Mouse (Mus musculus) cerebellum, adult 8-10 months (tissue): ENCODE measurements around the gene Dgkk.
"Not testable (repeated sequence)": the region's sequence is repeated elsewhere in the genome, so short reads cannot be mapped to it uniquely, and the experiment has no call there.

Source experiments
- DNase-seq: peaks from one replicate; pipeline ENCODE4 v3.0.0; 2022

Dgkk gene

DNA sequence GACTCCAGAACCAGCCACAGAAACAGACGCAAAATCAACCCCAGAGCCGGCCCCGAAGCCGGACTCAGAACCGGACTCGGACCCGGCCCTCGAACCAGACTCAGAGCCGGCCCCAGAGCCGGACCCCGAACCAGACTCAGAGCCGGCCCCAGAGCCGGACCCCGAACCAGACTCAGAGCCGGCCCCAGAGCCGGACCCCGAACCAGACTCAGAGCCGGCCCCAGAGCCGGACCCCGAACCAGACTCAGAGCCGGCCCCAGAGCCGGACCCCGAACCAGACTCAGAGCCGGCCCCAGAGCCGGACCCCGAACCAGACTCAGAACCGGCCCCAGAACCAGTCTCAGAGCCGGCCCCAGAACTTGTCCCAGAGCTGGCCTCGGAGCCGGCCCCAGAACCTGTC is at the start of gene Dgkk:
TSS of gene Dgkk (plus strand) at position 301 of the 400 bp plus-strand sequence.
- not testable (repeated sequence) for DNase-seq

GRCm38 (mm10) chrX:6733998-6734397 is 45.1 kb upstream of the Dgkk start:
- no peak for DNase-seq

DNA sequence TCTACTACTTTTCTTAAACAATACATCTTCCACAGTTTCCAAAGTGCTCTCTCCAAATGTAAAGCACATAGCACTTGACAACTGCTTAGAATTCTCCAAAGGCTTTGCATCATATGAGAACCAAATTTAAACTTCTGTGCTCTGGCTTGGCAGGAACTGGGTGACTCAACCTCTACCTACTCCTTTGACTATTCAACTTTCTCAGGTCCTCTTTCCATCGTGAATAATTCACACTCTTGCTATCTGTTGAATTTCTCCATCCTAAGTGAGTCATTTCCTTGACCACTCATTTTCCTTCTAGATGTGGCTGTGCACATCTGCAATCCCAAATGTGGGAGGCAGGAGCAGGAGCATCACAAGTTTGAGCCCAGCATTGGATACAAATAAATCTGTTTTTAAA is 28.4 kb upstream of the Dgkk start:
- DNase-seq = no peak

DNA sequence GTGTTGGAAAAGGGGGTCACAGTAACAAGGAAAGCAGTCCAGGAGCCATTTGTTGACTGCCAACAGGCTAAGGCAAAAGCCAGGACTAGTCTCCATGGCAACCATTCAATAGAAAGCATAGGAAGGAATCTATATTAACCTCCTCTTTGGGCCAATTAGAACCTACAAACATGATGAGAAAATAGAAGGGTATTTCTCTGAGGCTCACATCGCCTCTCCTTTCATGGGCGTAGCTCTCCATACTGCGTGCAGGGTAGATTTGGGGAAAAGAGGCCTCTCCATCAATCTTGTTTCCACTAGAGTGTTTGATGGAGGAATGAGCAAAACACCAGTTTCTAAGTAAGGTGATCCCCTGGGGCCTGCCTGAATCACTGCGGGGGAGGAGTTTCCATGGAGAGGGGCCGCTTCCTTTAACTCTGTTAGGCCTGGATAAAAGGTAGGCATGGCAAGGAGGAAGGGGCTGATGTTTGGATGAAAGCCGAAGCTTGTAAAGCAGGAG is 27.5 kb upstream of the Dgkk start:
- no peak for DNase-seq

GRCm38 (mm10) chrX:6777489-6778249 is 1.4 kb upstream of the Dgkk start:
- DNase-seq = no peak

GRCm38 (mm10) chrX:6778250-6778637 is 862 bp upstream of the Dgkk start:
- no peak for DNase-seq

DNA sequence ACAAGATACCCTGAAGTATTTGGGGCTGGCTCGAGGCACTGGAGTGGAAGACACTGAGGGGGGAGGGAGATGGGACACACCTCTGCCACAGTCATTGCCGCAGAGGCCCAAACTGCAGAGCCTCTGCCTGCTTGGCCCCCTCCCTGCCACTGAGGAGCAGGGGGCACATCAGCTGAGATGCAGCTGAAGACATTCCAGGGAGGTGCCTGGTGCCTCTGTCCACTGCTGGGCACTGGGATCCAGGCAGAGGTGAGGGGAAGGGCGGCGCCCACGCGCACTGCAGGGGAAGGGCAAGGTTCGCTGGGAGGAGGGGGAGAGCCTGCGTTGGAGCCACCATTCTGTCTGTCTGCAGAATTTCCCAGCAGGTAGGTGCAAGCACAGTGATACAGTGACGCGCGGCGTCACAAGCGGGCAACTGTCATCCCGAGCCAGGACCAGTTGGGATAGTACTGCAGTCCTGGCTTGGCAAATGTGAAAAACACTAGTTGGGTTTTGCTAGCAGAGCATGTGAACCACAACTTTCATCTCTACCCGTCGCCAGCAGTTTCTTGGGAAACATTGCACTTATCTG is 948 bp downstream of the Dgkk start:
- DNase-seq = no peak

DNA sequence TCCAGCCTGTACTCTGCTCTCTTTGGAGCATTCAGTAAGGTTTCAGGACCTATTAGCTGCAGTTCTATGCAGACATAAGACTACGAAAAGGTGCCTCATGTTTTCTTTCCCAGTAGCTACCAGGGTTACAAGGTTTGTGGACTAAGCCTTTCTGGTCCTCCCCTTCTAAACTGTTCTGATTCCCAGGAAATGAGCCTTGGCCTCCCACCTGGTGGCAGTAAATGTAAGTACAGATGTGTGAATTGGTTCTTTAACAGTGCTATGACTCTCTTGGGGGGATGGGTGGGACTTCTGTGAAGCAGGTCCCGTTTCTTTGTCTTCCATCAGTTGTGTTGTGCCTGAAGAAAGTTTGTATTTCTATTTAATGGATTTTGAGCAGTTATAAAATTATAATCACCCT is 53.4 kb downstream of the Dgkk start:
- DNase-seq = no peak

DNA sequence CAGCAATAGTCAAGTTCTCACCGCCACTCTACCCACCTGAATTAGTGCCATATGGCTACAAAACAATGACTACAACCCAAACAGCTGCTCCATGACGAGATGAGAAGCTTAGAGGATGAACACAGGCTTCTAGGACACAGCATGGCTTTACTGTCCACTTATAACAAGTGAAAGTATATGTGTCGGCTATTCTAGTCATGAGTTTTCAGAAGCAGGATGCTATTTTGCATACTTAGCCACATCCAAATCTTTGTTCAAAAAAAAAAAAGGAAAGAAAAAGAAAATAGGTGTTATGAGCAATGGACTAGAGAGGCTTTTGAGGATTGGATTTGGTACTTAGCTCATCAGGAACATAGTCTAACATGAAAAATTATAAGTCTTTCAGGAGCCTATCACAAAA is 74.4 kb downstream of the Dgkk start:
- no peak for DNase-seq

DNA sequence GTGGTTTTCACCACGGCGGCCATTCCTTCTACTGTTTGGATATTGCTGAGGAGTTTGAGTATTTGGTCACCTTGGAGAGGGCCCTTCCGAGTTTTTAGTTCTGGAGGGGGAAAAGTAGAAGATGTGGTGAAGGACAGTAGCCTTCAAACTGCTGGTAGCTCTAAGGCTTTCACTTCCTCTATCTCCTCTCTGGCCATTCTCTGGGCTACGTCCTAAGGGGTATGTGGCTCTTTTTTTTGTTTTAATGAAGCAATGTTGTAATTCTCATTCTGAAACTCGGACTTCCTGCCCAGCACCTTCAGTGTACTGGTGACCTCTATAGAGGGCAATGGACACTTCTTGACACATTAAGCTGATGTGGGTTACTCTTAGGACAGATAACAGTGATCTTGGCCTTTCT is 75.0 kb downstream of the Dgkk start:
- no peak for DNase-seq

- no peak for DNase-seq
These were observed 114.8 kb downstream of the Dgkk start for GRCm38 (mm10) chrX:6893933-6894332.

- DNase-seq = no peak
These were observed 131.9 kb downstream of the Dgkk start for GRCm38 (mm10) chrX:6911047-6911446.

DNA sequence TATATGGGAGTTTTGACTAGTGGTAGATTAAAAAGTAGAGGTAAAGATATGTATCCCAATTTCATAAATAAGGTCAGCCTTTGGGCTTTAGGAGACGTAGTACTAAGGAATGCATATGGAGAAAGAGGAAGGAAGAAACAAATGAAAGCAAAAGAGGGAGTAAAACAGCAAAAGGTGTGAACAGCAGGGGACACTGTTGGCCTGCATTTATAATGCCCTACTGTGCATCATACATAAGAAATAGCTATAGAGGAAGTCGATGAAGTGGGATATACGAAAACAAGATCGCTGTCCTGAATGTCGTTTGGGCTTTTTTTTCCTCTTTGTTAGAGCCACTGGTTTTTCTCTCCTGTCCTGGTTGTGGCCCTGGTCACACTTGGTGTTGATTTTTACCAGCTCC is 143.1 kb downstream of the Dgkk start:
- DNase-seq = no peak

GRCm38 (mm10) chrX:6926224-6926623 is 147.1 kb downstream of the Dgkk start:
- DNase-seq = no peak

GRCm38 (mm10) chrX:6968598-6968997 is 189.5 kb downstream of the Dgkk start:
- no peak for DNase-seq

- no peak for DNase-seq
These were observed 192.8 kb downstream of the Dgkk start for GRCm38 (mm10) chrX:6971956-6972355.

GRCm38 (mm10) chrX:6983916-6984315 is 204.8 kb downstream of the Dgkk start:
- not testable (repeated sequence) for DNase-seq
